Mouse (Mus musculus) ES-Bruce4 (cell line): ENCODE results near the gene Nubp1.

Experiments used
- CTCF ChIP-seq: IDR thresholded peaks from one replicate; pipeline ENCODE4 v1.8.1; 2011; ENCODE audit warnings: low read depth, low read length
- EP300 ChIP-seq: IDR thresholded peaks from 2 replicates; pipeline ENCODE4 v1.6.1; 2011; ENCODE audit warnings: low read depth, low read length; ENCODE audit not compliant: insufficient read depth
- POLR2A ChIP-seq: IDR thresholded peaks from one replicate; pipeline ENCODE4 v1.8.1; 2011; ENCODE audit warnings: low read length; ENCODE audit not compliant: insufficient read depth

GRCm38 (mm10) chr16:10433344-10433743, 21.6 kb downstream of the Nubp1 start:
- no peak for TF ChIP-seq CTCF
- TF ChIP-seq POLR2A, result no peak
- no peak for TF ChIP-seq EP300
